Mouse (Mus musculus): ENCODE data around the gene Foxn2.

DNA sequence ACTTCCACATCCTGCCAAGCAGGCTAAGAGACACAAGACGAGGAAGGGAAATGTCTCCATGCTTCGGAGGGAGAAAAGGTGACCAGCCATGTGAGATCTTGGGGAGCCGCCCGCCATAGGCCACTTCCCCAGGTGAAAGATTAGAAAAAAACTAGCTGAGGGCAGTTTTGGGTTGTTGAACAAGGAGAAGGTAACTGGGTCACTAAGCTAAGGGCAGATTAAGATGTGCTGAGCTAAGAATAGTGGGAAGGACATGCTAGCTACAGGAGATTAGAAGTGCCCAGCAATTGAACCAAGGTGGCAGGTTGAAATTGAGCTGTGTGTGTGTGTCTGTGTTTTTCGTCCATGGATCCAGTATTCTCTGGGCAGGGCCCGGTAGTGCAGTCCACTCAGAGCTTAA lies 27.2 kb downstream of the Foxn2 start:
- TF ChIP-seq GATA1 (IDR thresholded peaks at IDR 0.05; ENCODE audit: low read length) (no peak), TAL1 (IDR thresholded peaks at IDR 0.05; ENCODE audit: low read length) (no peak)
